Mouse (Mus musculus) retina, postnatal 1 day (tissue): ENCODE measurements around the gene Daxx.
A peak's percentile ranks its signal among the peaks of the same experiment; 100 is the strongest.
"Not testable (repeated sequence)": the region's sequence is repeated elsewhere in the genome, so short reads cannot be mapped to it uniquely, and the experiment has no call there.

Source experiments
- DNase-seq: peaks from one replicate; pipeline ENCODE4 v3.0.0-alpha.2; 2012

Gene Daxx

GRCm38 (mm10) chr17:33903911-33904651 is 5.1 kb upstream of the Daxx start:
- not testable (repeated sequence) for DNase-seq

- DNase-seq, result not testable (repeated sequence)
These were observed 4.4 kb upstream of the Daxx start, which contains the start of gene Platr17 for GRCm38 (mm10) chr17:33904835-33905234. Gene Platr17, plus strand, starts transcription at chr17:33905135.

DNA sequence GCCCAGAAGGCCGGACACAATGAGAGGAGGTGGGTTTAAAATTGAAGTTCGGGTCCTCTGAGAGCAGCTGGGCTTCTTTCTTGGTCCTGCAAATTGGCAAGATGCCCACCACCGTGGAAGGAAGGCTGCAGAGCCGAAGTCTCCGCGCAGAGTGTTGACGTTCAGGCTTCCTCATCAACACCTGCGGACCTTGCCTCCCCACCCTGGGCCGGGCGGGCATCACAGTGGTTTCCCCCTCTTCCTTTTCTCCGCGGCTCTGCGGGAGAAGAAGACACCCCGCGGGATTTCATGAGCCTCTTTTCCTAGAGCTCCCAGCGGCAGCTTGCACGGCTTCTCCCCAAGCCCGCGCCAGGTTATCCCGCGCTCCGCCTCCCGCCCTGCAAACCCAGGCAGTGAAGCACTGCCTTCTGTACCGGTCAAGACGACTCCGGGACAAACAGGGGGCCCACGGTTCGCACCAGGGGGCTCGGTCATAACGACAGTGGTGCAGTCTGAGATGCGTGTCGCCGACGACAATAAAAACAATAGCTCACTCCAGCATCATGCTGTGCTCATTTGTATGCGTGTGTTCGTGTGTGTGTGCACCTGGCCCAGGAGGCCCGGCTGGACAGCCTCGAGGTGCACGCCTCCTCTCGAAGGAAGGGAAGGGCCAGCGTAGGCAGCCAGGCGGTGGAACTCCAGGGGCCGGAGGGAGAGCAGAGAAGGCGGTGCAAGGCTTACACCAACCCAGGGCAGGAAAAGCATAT is 710 bp upstream of the Daxx start:
- peak; percentile 53 for DNase-seq

- no peak for DNase-seq
These were observed 646 bp downstream of the Daxx start for GRCm38 (mm10) chr17:33909869-33910250.

DNA sequence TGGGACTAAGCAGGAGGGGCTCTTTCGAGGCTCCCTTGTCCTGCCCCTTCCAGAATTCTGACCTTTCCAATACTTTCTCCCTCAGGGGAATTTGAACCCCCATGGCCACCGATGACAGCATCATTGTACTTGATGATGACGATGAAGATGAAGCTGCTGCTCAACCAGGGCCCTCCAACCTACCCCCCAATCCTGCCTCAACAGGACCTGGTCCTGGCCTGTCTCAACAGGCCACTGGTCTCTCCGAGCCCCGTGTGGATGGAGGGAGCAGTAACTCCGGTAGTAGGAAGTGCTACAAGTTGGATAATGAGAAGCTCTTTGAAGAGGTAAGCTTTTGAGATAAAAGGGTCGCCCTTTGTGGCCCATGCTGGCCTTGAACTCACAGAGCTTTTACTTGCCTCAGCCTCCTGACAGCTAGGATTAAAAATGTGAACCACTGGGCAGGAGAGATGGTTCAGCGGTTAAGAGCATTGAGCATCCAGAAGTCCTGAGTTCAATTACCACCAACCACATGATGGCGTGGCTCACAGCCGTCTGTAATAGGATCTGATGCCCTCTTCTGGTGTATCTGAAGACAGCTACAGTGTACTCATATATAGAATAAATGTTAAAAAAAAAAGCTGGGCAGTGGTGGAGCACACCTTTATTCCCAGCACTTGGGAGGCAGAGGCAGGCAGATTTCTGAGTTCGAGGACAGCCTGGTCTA is 1.3 kb downstream of the Daxx start:
- DNase-seq, result no peak

DNA sequence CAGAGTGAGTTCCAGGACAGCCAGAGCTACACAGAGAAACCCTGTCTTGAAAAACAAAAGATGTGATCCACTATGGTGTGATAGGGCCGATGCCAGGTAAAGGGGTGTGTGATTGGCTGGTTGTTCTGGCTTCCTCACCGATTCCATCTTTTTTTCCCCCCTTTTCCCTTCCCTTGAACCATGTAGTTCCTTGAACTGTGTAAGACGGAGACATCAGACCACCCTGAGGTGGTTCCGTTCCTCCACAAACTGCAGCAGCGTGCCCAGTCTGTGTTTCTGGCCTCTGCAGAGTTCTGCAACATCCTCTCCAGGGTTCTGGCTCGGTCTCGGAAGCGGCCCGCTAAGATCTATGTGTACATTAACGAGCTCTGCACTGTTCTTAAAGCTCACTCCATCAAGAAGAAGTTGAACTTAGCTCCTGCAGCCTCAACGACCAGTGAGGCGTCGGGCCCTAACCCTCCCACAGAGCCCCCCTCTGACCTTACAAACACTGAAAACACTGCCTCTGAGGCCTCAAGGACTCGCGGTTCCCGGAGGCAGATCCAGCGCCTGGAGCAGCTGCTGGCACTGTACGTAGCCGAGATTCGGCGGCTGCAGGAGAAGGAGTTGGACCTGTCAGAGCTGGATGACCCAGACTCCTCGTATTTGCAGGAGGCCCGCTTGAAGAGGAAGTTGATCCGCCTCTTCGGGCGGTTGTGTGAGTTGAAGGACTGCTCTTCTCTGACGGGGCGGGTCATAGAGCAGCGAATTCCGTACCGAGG is 2.0 kb downstream of the Daxx start:
- no peak for DNase-seq

DNA sequence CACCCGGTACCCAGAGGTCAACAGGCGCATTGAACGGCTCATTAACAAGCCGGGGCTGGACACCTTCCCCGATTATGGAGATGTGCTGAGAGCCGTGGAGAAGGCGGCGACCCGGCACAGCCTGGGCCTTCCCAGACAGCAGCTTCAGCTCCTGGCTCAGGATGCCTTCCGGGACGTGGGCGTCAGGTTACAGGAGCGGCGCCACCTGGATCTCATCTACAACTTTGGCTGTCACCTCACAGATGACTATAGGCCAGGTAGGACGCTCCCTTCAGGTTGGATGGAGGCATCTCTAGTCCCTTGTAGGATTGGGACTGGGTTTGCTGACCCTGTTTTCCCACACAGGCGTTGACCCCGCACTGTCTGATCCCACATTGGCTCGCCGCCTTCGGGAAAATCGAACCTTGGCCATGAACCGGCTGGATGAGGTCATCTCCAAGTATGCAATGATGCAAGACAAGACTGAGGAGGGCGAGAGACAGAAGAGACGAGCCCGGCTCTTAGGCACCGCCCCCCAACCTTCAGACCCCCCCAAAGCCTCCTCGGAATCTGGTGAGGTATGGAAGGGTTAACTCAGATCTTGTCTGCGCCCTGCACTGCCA is 2.7 kb downstream of the Daxx start:
- no peak for DNase-seq

- no peak for DNase-seq
These were observed 4.0 kb downstream of the Daxx start for GRCm38 (mm10) chr17:33913264-33913663.

DNA sequence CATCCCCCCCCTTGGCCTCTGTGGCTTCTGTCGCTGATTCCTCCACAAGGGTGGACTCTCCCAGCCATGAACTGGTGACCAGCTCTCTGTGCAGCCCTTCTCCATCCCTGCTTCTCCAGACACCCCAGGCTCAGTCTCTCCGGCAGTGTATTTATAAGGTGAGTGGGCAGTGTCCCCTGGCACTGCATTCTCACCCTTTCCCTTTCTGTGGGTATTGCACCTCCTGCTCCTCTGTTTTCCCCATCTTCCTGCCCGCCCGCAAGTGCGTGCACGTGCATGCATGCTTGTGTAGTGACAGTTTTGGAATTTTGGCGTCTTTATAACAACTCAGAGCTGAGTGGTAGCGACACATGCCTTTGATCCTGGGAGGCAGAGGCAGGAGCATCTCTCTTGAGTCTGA is 4.7 kb downstream of the Daxx start:
- no peak for DNase-seq

GRCm38 (mm10) chr17:33914969-33915391 is 5.8 kb downstream of the Daxx start:
- peak; percentile 36 for DNase-seq

- DNase-seq, result peak; percentile 100
These were observed 6.5 kb downstream of the Daxx start, which contains the start of the genes Tapbp and Zbtb22 for GRCm38 (mm10) chr17:33915671-33916250. Gene Tapbp, plus strand, starts transcription at chr17:33915899. Gene Zbtb22, plus strand, starts transcription at chr17:33915904.

DNA sequence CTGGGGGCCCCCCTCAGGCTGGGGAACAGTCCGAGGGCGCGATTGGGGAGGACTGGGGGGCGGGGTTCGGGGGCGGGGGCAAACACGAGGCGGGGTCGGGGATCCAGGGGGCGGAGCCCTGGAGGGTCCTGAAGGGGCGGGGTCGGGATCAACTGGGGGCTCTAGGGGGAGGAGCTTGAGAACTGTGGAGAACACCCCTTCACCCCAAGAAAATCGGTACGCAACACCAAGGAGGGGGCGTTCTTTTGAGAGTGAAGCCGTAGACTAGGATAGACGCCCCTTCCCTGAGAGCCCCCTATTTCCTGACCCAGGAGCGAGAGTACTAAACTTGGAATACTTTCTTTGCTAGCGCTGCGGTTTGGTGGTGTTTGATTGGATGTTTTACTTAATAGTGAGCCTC is 7.1 kb downstream of the Daxx start:
- no peak for DNase-seq

DNA sequence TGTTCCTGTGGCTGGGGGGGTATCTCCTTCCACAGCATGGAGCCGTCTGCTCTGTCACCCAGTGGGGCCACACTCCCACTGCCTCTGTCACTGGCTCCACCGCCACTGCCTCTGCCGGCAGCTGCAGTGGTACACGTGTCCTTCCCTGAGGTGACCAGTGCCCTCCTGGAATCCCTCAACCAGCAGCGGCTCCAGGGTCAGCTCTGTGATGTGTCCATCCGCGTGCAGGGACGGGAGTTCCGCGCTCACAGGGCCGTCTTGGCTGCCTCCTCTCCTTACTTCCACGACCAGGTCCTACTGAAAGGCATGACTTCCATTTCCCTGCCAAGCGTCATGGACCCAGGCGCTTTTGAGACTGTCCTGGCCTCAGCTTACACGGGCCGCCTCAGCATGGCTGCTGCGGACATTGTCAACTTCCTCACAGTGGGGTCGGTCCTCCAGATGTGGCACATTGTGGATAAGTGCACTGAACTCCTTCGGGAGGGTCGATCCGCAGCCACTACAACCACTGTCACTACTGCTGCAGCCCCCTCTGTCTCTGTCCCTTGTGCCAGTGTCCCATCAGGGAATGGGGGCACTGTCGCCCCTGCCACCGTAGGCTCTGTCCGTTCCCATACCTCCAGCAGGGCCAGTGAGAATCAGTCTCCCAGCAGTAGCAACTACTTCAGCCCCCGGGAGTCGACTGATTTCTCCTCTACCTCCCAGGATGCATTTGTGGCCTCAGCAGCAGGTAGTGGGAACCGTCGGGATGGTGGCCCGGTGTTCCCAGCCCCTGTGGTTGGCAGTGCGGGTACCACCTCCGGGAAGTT is 7.8 kb downstream of the Daxx start:
- peak; percentile 21 for DNase-seq

GRCm38 (mm10) chr17:33917656-33918292 is 8.6 kb downstream of the Daxx start:
- DNase-seq, result no peak

DNA sequence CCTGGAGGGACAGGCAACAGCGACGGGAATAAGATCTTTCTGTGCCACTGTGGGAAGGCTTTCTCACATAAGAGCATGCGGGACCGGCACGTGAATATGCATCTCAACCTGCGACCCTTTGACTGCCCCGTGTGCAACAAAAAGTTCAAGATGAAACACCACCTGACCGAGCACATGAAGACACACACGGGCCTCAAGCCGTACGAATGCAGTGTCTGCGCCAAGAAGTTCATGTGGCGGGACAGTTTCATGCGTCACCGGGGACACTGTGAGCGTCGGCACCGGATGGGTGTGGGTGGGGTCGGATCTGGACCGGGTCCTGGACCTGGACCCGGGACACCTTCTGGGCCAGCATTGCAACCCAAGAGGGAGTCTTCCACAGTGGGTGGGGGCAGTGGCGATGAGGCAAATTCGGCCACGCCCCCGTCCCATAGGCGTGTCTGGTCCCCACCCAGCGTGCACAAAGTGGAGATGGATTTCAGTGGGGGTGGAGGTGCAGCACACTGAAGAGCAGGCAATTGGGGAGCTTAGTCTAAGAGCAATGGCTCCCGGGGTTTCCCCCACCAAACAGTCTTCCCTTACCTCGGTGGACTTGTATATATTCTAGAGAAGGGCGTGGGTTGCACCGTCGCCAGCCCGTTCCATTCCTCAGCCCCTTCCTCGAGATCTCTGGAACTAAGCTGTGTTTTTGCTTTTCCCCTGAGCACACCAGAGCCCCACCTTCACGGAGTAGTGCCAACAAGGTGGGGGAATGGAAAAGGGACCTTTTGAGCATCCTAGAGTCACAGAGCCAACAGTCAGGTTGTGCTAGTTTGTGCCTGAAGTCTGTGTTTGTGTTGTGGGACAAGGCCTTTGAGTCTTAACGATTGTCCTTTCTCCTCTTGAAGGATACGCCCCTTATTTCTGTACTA is 9.3 kb downstream of the Daxx start:
- DNase-seq, result no peak

- peak; percentile 46 for DNase-seq
These were observed 10.4 kb downstream of the Daxx start for GRCm38 (mm10) chr17:33919351-33920281.

DNA sequence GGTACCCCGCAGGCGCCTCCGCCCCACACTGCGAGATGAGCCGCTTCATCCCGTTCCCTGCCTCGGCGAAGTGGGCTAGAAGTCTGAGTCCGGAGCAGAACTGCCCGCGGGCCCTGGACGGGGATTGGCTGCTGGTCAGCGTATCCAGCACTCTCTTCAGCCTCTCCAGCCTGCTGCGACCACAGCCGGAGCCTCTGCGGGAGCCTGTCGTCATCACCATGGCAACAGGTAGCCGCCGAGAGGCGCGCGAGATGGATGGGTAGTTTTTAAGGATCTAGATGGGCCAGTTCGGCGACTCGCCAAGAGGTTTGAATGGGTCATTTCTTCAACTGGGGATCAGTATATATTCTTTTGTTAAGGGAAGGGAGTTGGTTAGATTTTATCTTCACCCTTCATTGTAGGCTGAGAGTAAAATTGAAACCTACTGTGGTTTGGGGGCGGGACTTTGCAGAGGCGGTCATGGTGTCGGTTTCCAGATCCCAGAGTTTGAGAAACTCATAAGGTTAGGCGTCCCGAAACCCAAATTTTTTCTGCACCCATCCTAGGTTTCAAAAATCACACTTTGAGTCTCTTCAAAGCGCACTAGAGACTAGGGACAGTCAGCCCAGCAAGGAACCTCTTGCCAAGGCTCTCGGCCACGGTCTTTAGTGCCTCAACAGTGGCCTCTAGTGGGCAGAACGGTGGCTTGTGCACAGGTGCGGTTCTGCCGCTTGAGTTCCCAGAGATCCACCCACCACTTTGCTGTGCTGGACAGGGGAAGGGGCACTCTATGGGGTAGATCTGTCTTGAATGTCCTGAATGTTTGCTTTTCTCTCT is 11.3 kb downstream of the Daxx start:
- peak; percentile 89 for DNase-seq
